Mouse (Mus musculus) adrenal gland (tissue): ENCODE measurements around the gene Itln1.

Experiments used
- intact Hi-C: fragments of 180-260 bp; cut with DNase I; formaldehyde crosslinking; loops from one replicate; pipeline ENCODE4 v1.15.1; 2025
- long read RNA-seq, 2 experiments: library from polyadenylated mRNA; unstranded; transcript quantifications; one replicate each; pipeline ENCODE4 v2.0.0; 2020; ENCODE audit warnings: borderline replicate concordance in 1 of 2; ENCODE audit not compliant: insufficient replicate concordance in 1 of 2

Gene Itln1
- long read RNA-seq, experiment 1: 0 reads
- long read RNA-seq, experiment 2: 0 reads

GRCm38 (mm10) chr1:171535194-171535593, at the start of gene Itln1:
Gene Itln1, minus strand, starts transcription at chr1:171535294.
- intact Hi-C loops: no loop called here

- intact Hi-C loops: no loop called here
These were observed 49.5 kb upstream of the Itln1 start for GRCm38 (mm10) chr1:171584584-171584983.

DNA sequence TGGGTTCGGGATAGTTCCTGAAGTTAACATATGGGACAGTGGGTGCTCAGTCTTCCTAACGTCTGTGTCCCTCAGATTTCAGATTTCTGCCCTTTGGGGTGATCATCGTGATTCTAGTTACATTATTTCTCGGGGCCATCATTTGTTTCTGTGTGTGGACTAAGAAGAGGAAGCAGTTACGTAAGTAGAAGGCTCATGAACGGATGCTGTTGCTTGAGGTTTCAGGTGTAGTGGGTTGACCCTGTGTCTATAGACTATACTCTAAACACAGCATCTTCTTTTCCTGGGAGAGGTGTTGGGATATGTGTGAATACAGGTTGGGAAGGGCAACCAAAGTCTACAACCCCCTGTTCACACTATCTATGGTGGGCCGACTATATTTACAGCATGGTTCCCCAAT, 42.1 kb upstream of the Itln1 start:
- intact Hi-C loops: no loop called here

- intact Hi-C loops: loop anchor here (5.0 kb wide), 2 partner anchors 66 to 206 kb away; partner anchors contain the start of genes Alyref2 and Klhdc9
These were observed 33.3 kb upstream of the Itln1 start for GRCm38 (mm10) chr1:171568436-171568835.

- intact Hi-C loops: loop anchor here (5.0 kb wide), 2 partner anchors 64 to 204 kb away; partner anchors contain the start of genes Alyref2 and Klhdc9
These were observed 31.7 kb upstream of the Itln1 start for GRCm38 (mm10) chr1:171566777-171567176.

- intact Hi-C loops: loop anchor here (5.0 kb wide), 2 partner anchors 64 to 204 kb away; partner anchors contain the start of genes Alyref2 and Klhdc9
These were observed 30.8 kb upstream of the Itln1 start for GRCm38 (mm10) chr1:171565888-171566287.

GRCm38 (mm10) chr1:171564247-171564646, 29.2 kb upstream of the Itln1 start:
- intact Hi-C loops: no loop called here

DNA sequence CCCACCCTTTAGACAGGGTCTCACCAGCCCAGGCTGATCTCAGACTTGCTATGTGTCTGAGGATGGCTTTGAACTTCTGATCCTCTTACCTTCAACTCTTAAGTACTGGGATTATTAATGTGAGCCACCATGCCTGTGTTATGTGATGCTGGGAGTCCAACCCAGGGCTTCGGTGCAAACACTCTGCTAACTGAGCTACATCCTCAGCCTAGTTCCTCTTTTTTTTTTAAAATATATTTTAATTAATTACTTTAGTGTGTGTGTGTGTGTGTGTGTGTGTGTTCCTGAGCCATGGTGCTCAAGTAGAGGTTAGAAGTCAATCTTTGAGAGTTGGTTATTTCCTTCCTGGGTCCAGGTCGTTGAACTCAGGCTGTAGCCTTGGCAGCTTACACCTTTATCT, 27.9 kb upstream of the Itln1 start:
- intact Hi-C loops: no loop called here

DNA sequence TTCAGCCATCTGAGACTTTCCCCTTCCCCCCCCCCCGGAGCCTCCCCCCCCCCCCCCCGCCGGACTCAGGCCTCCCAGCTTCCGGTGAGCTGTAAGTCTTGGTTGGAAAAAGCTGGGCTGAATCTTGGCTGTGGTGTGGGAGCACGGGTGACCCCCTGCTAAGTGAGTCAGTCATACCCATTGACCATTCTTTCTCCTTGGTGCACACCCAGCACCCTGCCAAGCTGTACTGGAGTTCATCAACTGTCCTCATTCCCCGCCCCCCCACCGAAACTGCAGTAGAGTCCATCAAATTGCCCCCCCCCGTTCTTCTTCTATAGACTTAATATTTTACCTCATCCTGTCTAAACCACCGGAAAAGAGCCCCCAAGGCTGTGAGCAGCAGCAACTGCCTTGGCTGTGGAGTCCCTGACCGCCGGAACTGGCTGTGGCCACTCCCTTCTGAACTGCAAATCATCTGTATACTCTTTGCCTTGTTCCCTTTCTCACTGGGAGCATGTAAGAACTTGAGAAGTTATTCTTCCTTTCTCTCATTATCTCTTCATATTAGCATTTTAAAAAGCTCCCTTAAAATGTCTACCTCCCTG, 26.6 kb upstream of the Itln1 start:
- intact Hi-C loops: no loop called here

DNA sequence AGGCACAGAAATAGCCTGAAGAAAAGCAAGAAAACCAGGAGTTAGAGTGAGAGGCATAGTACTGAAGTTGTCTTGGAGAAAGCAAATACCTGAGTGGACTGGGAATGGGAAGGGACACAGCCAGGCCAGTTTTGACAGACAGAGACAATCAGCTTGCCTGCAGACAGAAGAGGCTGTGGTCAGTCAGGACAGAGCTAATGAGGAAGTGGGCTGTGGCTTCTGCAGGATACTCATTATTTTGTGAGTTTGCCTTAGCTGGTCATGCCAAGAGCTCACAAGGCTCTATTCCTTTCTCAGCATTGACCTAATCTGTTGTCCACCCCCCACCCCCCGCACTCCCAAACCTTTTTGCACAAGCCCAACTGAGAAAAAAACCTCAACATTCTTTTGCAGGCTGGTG, 26.1 kb upstream of the Itln1 start:
- intact Hi-C loops: no loop called here

GRCm38 (mm10) chr1:171560262-171560661, 25.2 kb upstream of the Itln1 start:
- intact Hi-C loops: no loop called here

DNA sequence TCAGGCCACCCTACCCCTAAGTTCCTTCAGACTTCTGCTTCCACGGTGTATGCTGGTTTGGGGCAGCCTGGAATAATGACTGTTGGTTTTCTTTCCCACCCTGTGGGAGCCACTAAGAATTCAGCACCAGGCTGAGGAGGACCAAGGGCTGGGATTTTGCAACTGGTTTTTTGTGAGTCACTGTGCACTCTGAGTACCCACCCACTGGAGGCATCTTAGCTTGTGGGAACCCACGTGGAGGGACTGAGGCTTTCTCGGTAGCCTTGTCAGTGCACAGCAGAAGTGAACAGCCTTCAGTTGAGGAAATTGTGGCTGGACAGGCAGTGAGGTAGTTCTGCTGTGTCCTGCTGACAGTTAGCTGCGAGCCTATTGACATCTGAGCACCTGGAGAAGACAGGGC, 23.8 kb upstream of the Itln1 start, which contains the start of gene Cd244a:
Cd244a (plus strand) TSS at position 296 of the 400 bp plus-strand sequence.
- intact Hi-C loops: no loop called here

DNA sequence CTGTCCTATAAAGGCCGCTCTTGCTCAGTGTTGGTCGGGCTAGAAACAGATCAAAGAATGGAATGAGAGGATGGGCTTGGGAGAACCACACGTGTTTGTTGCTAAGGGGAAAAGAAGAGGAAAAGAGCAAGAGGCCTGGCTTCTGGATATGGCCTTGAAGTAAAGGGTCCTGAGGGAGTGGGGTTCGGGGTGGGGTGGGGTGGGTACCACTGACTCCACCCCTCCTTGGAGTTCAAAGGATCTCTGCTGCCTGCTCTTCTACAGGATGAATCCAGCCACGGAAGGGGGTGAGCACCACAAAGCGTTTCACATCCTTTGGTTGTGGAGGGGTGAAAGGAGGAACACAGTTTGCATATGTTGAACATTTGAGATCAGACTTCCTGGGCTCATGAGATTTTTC, 23.3 kb upstream of the Itln1 start:
- intact Hi-C loops: no loop called here

- intact Hi-C loops: no loop called here
These were observed 21.3 kb upstream of the Itln1 start for GRCm38 (mm10) chr1:171556366-171556765.

DNA sequence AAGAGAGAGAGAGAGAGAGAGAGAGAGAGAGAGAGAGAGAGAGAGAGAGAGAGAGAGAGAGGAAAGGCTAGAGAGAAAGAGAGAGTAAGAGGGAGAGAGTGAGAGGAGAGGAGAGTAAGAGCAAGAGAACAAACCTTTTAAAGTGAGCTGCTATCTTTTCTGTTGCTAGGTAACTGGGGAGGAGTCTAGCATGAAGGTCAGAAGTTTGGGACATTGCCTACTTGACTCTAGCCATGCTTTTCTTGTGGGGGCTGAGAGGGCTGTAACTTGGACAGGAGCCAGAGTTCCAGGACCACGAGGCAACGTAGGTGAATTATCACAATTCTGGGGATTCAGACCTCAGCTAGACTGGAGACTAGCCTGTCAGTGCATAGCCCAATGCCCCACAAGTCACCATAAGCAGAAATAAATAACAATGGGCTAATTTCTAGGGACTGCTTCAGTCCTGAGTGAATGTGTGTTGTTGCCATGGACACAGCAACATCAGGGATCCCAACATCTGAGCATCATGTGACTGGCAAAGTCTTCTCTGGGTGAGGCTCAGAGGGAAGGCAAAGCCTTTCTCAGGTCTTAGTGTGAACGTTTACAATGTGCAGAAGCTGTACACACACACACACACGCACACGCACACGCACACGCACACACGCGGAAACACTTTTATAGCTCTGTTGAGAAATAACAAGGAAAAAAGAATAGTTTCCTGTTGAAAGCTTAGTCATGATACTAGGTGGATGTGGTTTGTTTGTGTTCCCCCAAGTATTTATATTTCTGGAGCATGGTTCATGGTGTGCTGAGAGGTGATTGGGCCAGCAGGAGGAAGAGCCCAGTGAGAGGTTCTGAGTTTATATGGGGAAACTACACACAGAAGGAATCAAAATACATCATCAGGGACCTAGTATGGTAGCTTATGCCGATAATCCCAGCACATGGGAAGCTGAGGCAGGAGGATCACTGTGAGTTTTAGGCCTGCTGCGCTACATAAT, 18.6 kb upstream of the Itln1 start:
- intact Hi-C loops: no loop called here

- intact Hi-C loops: no loop called here
These were observed 17.1 kb upstream of the Itln1 start for GRCm38 (mm10) chr1:171552230-171552629.

DNA sequence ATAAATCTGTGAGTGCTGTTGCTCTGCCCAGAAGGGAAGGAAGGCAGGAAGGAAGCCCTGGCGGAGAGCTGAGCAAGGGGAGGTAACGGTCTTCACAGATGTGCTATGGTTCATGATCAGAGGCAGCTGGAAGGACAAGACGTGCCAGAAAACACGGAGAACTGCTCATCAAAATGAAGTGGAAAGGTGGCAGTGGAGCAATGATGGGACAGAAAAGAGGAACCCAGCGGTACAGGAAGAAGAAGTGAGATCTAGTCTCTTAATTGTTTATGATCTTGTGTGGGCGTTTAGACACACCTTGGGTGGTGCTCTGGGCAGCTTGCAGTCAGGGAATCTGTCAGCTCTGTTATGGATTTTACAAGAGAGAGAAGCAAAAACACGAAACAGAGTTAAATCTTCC, 16.2 kb upstream of the Itln1 start:
- intact Hi-C loops: no loop called here

DNA sequence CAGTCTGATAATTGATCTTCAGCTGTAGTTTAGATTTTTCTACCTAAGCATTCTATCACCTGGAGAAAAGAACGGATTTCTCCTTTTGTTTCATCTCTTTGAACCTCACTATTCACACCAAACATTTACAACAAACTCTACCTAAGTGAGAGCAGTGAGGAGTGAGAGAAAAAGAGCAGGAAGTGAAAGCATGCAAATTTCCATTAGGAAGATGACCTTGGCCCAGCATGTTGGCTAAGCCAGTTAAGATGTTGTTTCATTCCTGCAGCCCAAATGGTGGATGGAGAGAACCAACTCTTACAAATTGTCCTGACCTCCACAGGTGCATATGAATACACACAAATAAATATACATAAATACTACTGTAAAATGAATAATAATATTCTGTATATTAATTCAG, 5.6 kb upstream of the Itln1 start:
- intact Hi-C loops: no loop called here

GRCm38 (mm10) chr1:171534557-171534956, 537 bp downstream of the Itln1 start:
- intact Hi-C loops: no loop called here

GRCm38 (mm10) chr1:171532830-171533229, 2.3 kb downstream of the Itln1 start:
- intact Hi-C loops: no loop called here

GRCm38 (mm10) chr1:171531367-171531766, 3.7 kb downstream of the Itln1 start:
- intact Hi-C loops: no loop called here

GRCm38 (mm10) chr1:171515557-171515956, 19.5 kb downstream of the Itln1 start:
- intact Hi-C loops: no loop called here
